Mouse (Mus musculus) ES-E14 (cell line): ENCODE results near the gene Gm38431. TPM values are rescaled to one million over a fixed set of nuclear protein-coding genes. Genes with fewer than 3 reads are reported as not detected.

ENCODE experiments used
- DNase-seq: peaks from one replicate; pipeline ENCODE4 v3.0.0-alpha.2; 2013; ENCODE audit warnings: low read depth, low spot score
- H3K27ac ChIP-seq: 2 replicates; pipeline ENCODE4 v1.5.1; 2012; ENCODE audit warnings: low read depth, mild to moderate bottlenecking, low read length, moderate library complexity, mixed read lengths; ENCODE audit not compliant: poor library complexity, insufficient read depth, severe bottlenecking
- H3K36me3 ChIP-seq: 2 replicates; pipeline ENCODE4 v1.6.1; 2012; ENCODE audit warnings: mild to moderate bottlenecking, low read length, moderate library complexity, mixed read lengths; ENCODE audit not compliant: control insufficient read depth, poor library complexity, insufficient read depth, severe bottlenecking
- H3K4me1 ChIP-seq, 2 experiments: fragments of 150-350 bp in 1 of 2; sonication (generic) in 1 of 2; 2 replicates each; pipeline ENCODE4 v1.6.1; 2012; ENCODE audit warnings: low read length in 2 of 2, mild to moderate bottlenecking in 1 of 2, mixed read lengths in 1 of 2; ENCODE audit not compliant: control insufficient read depth in 2 of 2, insufficient read depth in 2 of 2, poor library complexity in 1 of 2
- H3K4me3 ChIP-seq, 2 experiments: fragments of 150-350 bp in 1 of 2; sonication (generic) in 1 of 2; 2 replicates each; pipeline ENCODE4 v1.5.1; 2012; ENCODE audit warnings: low read length in 2 of 2, low read depth in 1 of 2, mild to moderate bottlenecking in 1 of 2, mixed read lengths in 1 of 2; ENCODE audit not compliant: insufficient read depth in 1 of 2, poor library complexity in 1 of 2, severe bottlenecking in 1 of 2
- H3K9ac ChIP-seq: 2 replicates; pipeline ENCODE4 v1.6.1; 2012; ENCODE audit warnings: low read depth, mild to moderate bottlenecking, low read length, mixed read lengths; ENCODE audit not compliant: poor library complexity, insufficient read depth, severe bottlenecking
- H3K9me3 ChIP-seq: fragments of 150-350 bp; sonication (generic); 2 replicates; pipeline ENCODE4 v1.6.1; 2012; ENCODE audit warnings: low read depth, mild to moderate bottlenecking, low read length; ENCODE audit not compliant: control insufficient read depth, insufficient read depth
- CHD2 ChIP-seq: IDR thresholded peaks from 2 replicates; pipeline ENCODE4 v1.6.1; 2014; ENCODE audit warnings: mild to moderate bottlenecking, low read depth, low read length, inconsistent platforms
- HCFC1 ChIP-seq: IDR thresholded peaks from 2 replicates; pipeline ENCODE4 v1.6.1; 2012; ENCODE audit warnings: low read length, inconsistent platforms, borderline replicate concordance; ENCODE audit not compliant: insufficient read depth
- MAFK ChIP-seq: IDR thresholded peaks from 2 replicates; pipeline ENCODE4 v1.6.1; 2014; ENCODE audit warnings: mild to moderate bottlenecking, low read depth, low read length, inconsistent platforms; ENCODE audit not compliant: insufficient read depth
- ZC3H11A ChIP-seq: IDR thresholded peaks from 2 replicates; pipeline ENCODE4 v1.6.1; 2012; ENCODE audit warnings: low read depth, mild to moderate bottlenecking, inconsistent platforms, low read length, borderline replicate concordance
- ZNF384 ChIP-seq: IDR thresholded peaks from 2 replicates; pipeline ENCODE4 v1.6.1; 2012; ENCODE audit warnings: low read depth, low read length, inconsistent platforms
- in situ Hi-C, 2 experiments: fragments of 600-800 bp; cut with MboI; formaldehyde crosslinking; loops; one replicate each; pipeline ENCODE4 v1.15.1; 2025; ENCODE audit warnings: low sequenced_read_pairs in 2 of 2, inconsistent platforms in 1 of 2; ENCODE audit not compliant: unreplicated experiment in 2 of 2
- total RNA-seq: library from RNA; depleted of rRNA; stranded (reverse); fragments of 300-350 nt; gene quantifications from 2 replicates; pipeline ENCODE4 v1.2.3, GENCODE M21; 2012

Gm38431 gene
- total RNA-seq, 1 experiment = 18.5 TPM

DNA sequence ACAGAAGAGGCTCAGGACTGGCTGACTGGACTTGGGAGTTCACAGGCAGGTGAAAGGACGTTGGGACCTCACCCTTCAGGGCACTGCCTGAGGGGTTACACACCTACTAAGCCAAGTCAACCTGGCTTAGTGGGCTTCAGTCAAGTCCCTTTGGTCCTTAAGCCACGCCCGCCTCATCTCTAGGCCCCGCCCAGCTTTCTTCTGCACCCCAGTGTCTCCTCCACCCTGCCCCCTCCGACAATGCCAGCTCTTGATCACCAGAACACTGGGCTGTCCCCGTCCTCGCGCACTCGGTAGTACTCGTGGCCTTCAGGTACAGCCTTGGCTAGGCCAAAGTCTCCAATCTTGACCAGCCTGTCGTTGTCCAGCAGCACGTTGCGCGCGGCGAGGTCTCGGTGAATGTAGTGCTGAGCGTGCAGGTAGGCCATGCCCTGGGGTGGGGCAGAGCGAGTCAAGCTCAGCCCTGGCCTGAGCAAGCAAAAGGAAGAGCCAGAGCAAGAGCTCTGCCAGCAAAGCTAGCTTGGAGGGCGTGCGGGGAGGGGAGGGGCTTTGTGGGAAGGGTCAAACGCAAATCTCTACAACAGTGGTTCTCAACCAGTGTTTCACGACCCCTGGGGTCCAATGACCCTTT is 15.9 kb upstream of the Gm38431 start:
- in situ Hi-C loops = no loop called here
- Histone ChIP-seq H3K9ac (no peak overlapping the region), H3K27ac (no peak overlapping the region), H3K9me3 (no peaks in the 10 kb centered on the region), H3K36me3 (no peaks in the 10 kb centered on the region; the same call in 1 of the 2 replicates), H3K4me1 (peaks cover 3 to 19% of the 10 kb centered on the region in 2 experiments; a peak in 3 of 4 replicates), H3K4me3 (peak overlapping the region in 1 of 2 experiments; percentile 52; a peak in 1 of 4 replicates)
- TF ChIP-seq MAFK (no peak), HCFC1 (no peak), ZC3H11A (no peak), ZNF384 (no peak), CHD2 (no peak)
- no peak for DNase-seq

DNA sequence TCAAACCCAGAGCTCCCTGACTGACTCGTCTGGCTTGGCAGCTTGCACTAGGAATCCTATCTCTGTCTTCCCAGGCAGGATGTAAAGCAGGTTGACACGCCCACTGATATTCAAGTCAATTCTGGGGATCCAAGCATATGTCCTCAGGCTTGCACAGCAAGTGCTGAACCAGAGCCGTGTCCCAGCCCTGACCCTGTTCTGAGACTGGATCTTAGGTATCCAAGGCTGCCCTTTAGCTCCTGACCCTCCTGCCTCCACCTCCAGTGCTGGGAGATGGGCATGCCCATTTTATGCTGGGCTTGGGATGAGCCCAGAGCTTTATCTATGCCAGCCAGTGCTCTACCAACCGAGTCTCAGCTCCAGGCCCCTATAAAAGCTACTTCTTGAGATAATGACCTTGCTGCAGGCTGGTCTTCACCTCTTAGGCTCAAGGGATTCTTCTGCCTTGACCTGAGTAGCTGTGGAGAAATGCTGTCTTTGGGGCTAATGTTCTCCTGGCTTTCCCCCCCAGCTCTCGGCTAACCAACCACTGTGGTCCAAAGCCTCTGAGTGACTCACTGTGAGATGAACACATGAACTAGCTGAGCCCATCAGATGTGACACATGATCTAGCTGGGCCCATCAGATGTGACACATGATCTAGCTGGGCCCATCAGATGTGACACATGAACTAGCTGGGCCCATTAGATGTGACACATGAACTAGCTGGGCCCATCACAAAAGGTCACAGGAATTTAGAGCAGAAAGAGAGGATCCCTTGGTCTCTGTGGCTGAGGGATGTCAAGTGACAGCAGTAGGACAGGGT is 14.2 kb upstream of the Gm38431 start:
- Histone ChIP-seq H3K4me3 (no peak overlapping the region), H3K27ac (no peak overlapping the region; the same call in 1 of the 2 replicates), H3K9me3 (no peaks in the 10 kb centered on the region), H3K9ac (no peak overlapping the region), H3K36me3 (no peaks in the 10 kb centered on the region; the same call in 1 of the 2 replicates), H3K4me1 (peaks cover 3 to 14% of the 10 kb centered on the region in 2 experiments; a peak in 3 of 4 replicates)
- no peak for TF ChIP-seq HCFC1
- TF ChIP-seq MAFK = no peak
- no peak for TF ChIP-seq CHD2
- no peak for TF ChIP-seq ZC3H11A
- no peak for DNase-seq
- in situ Hi-C loops = no loop called here

DNA sequence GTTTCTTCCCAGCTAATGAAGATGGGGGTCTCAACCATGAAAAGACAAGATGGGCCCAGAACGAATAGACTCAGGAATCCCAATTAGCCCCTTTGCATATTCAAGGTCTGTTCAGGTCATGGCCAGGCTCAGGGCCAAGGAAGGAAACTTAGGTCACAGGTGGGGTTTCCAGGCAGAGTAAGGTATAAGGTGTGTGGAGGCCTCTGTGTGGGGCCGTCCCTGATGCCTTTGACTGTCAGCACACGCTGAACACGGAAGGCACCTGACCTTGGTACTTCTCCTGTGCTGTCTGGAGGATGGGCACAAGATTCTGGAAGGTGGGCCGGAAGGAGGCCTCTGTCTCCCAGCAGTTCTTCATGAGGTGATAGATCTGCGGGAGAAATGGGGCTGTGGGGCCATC is 13.0 kb upstream of the Gm38431 start:
- H3K9ac ChIP-seq = no peak overlapping the region
- H3K9me3 ChIP-seq = no peaks in the 10 kb centered on the region
- no peak for DNase-seq
- in situ Hi-C loops = no loop called here
- no peaks in the 10 kb centered on the region; the same call in 1 of the 2 replicates for H3K36me3 ChIP-seq
- peaks cover 3 to 20% of the 10 kb centered on the region in 2 experiments; a peak in 3 of 4 replicates for H3K4me1 ChIP-seq
- no peak overlapping the region for H3K4me3 ChIP-seq
- no peak for TF ChIP-seq ZNF384
- TF ChIP-seq ZC3H11A = no peak
- TF ChIP-seq CHD2 = no peak
- TF ChIP-seq MAFK = no peak
- no peak for TF ChIP-seq HCFC1
- H3K27ac ChIP-seq = no peak overlapping the region

DNA sequence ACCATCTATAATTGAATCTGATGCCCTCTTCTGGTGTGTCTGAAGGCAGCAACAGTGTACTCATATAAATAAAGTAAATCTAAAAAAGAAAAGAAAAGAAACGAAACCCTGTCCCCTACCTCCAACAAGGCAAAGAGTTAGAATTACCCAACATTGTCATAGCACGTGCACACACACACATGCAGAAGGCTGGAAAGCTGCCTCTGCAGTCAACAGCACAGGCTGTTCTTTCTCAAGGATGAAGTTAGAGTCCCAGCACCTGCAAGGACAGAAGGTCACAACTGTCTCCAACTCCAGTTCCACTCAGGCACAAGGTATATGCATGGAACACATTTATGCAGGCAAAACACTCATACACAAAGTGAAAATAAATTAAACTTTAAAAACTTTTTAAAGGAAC is 10.3 kb upstream of the Gm38431 start:
- no peak for DNase-seq
- no peaks in the 10 kb centered on the region for H3K9me3 ChIP-seq
- no peaks in the 10 kb centered on the region for H3K36me3 ChIP-seq
- TF ChIP-seq ZNF384 (no peak), HCFC1 (no peak), ZC3H11A (no peak), MAFK (no peak), CHD2 (no peak)
- H3K4me3 ChIP-seq = no peak overlapping the region
- in situ Hi-C loops = no loop called here
- H3K4me1 ChIP-seq = peaks cover 0 to 13% of the 10 kb centered on the region in 2 experiments; a peak in 1 of 4 replicates
- no peak overlapping the region for H3K9ac ChIP-seq
- H3K27ac ChIP-seq = no peak overlapping the region
